Mouse (Mus musculus): ENCODE measurements around the gene Hjurp. TPM values are rescaled to one million over a fixed set of nuclear protein-coding genes. Genes with fewer than 3 reads are reported as not detected.

Gene Hjurp
- polyA plus RNA-seq, 1 experiment from 2014 or later: 66.4 TPM

DNA sequence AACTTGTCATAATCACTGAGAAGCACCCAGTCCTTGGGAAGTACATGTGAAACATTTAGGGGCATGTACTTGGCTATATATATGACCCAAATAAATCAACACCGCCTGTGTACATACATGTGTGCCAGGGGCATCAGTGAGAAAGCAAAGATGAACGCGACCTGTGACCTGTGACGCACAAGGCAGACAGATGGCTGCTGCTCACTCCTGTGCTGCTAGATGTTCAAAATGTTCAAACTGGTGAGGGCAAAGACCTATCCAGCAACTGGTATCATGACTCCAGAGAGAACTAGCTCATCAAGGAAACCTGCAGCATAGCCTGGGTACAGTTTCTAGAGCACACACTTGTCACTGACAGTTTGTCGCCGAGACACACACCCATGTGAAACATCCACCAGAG, 9.9 kb downstream of the Hjurp start:
- H3K27ac ChIP-seq (ENCODE audit: low read depth, low read length): no peak overlapping the region
- WGBS: 91% methylated on average over 6 of the region's 6 CpGs
- ATAC-seq: no peak

DNA sequence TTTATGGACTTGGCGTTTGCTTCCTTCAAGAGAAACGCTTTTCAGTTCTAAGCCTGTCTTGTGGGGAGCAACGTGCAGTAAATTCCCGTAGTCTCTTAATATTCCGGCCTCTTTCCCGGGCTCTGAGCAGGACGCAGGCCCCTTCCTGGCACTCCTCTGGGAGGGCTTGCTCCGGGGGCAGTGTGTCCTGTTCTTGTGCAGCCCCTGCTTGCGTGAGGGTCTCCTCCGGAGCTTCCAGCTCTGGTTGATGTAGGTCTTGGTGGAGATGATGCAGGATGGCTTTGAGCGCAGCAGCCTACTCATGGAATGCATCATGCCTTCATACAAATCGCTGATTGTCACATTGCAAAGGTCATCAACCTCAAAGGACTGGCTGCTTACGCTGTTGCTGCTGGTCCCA, 11.3 kb downstream of the Hjurp start:
- no peaks in the 10 kb centered on the region for H3K9me3 ChIP-seq (ENCODE audit: control insufficient read depth, low read length)
- no peak overlapping the region for H3K4me3 ChIP-seq (ENCODE audit: low read length)
- no peaks in the 10 kb centered on the region for H3K27me3 ChIP-seq (replicated peaks; ENCODE audit: control insufficient read depth, insufficient read depth, low read length)
- H3K27ac ChIP-seq (ENCODE audit: low read depth, low read length): no peak overlapping the region
- H3K36me3 ChIP-seq (ENCODE audit: control insufficient read depth, insufficient read depth, low read length): peaks cover 84% of the 10 kb centered on the region
- H3K4me1 ChIP-seq (ENCODE audit: control insufficient read depth, insufficient read depth, low read depth, low read length): no peaks in the 10 kb centered on the region
- H3K9ac ChIP-seq (ENCODE audit: low read depth, low read length): no peak overlapping the region
- WGBS: 90% methylated on average over 13 of the region's 13 CpGs
- ATAC-seq: no peak
- no peak overlapping the region for H3K4me2 ChIP-seq (ENCODE audit: low read length)

More for the DNA sequence above, 9.9 kb downstream of the Hjurp start:
- H3K4me3 ChIP-seq (ENCODE audit: low read length): no peak overlapping the region
- H3K9me3 ChIP-seq (ENCODE audit: control insufficient read depth, low read length): no peaks in the 10 kb centered on the region
- H3K9ac ChIP-seq (ENCODE audit: low read depth, low read length): no peak overlapping the region
- no peak overlapping the region for H3K4me2 ChIP-seq (ENCODE audit: low read length)
- H3K27me3 ChIP-seq (replicated peaks; ENCODE audit: control insufficient read depth, insufficient read depth, low read length): no peaks in the 10 kb centered on the region
- no peaks in the 10 kb centered on the region for H3K4me1 ChIP-seq (ENCODE audit: control insufficient read depth, insufficient read depth, low read depth, low read length)
- H3K36me3 ChIP-seq (ENCODE audit: control insufficient read depth, insufficient read depth, low read length): peaks cover 76% of the 10 kb centered on the region

DNA sequence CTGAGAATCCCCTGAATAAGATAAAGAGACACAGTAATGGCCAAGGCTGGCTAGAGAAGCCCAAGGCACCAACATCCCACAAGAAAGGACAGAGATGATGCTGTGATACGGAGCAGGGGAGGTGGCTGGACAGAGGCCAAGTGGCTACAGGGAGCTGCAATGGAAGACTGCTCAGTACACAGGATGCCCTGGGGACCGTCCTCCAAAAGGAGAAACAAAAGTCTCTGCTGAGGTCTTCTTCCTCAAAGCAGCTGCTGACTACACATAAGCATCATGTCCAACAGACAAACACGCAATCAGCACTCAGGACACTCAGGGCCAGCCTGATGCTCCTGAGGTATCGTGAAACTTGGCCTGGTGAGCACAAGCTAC, 12.6 kb downstream of the Hjurp start:
- H3K4me3 ChIP-seq (ENCODE audit: low read length): no peak overlapping the region
- no peaks in the 10 kb centered on the region for H3K27me3 ChIP-seq (replicated peaks; ENCODE audit: control insufficient read depth, insufficient read depth, low read length)
- no peak for ATAC-seq
- no peak overlapping the region for H3K9ac ChIP-seq (ENCODE audit: low read depth, low read length)
- no peaks in the 10 kb centered on the region for H3K9me3 ChIP-seq (ENCODE audit: control insufficient read depth, low read length)
- no peak overlapping the region for H3K27ac ChIP-seq (ENCODE audit: low read depth, low read length)
- 77% methylated on average over 4 of the region's 4 CpGs for WGBS
- H3K36me3 ChIP-seq (ENCODE audit: control insufficient read depth, insufficient read depth, low read length): peaks cover 82% of the 10 kb centered on the region
- H3K4me2 ChIP-seq (ENCODE audit: low read length): no peak overlapping the region
- no peaks in the 10 kb centered on the region for H3K4me1 ChIP-seq (ENCODE audit: control insufficient read depth, insufficient read depth, low read depth, low read length)

DNA sequence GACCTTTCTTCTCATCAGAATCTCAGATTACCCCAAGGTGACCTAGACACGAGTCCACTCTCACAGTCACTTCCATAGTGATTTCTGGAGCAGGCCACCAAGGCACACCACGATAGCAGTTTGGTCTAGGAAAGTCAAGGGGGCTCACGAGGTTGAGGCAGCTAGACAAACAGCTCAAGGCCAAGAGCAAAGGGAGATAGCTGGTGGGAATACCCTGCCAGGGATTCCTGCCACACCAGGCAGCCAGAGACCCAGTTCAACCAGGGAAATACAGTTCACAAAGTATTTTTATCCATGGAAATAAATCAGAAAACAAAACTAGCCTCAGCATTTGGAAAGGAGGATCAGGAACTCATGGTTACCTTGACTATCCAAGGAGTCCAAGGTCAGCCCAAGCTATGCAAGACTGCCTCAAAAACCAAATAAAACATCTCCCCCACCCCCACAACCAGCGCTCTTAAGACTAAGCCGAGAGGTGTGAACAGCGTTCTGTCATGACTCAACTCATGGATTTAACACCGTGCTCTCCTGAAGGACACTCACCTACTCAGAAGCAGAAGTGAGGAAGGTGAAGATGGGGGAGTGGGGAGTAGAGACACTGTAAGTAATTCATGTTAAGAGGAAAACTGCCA, 13.1 kb downstream of the Hjurp start:
- H3K27ac ChIP-seq (ENCODE audit: low read depth, low read length): no peak overlapping the region
- H3K9me3 ChIP-seq (ENCODE audit: control insufficient read depth, low read length): no peaks in the 10 kb centered on the region
- H3K4me3 ChIP-seq (ENCODE audit: low read length): no peak overlapping the region
- ATAC-seq: no peak
- no peaks in the 10 kb centered on the region for H3K4me1 ChIP-seq (ENCODE audit: control insufficient read depth, insufficient read depth, low read depth, low read length)
- peaks cover 77% of the 10 kb centered on the region for H3K36me3 ChIP-seq (ENCODE audit: control insufficient read depth, insufficient read depth, low read length)
- WGBS: 92% methylated on average over 7 of the region's 7 CpGs
- no peak overlapping the region for H3K9ac ChIP-seq (ENCODE audit: low read depth, low read length)
- H3K27me3 ChIP-seq (replicated peaks; ENCODE audit: control insufficient read depth, insufficient read depth, low read length): no peaks in the 10 kb centered on the region
- H3K4me2 ChIP-seq (ENCODE audit: low read length): no peak overlapping the region

DNA sequence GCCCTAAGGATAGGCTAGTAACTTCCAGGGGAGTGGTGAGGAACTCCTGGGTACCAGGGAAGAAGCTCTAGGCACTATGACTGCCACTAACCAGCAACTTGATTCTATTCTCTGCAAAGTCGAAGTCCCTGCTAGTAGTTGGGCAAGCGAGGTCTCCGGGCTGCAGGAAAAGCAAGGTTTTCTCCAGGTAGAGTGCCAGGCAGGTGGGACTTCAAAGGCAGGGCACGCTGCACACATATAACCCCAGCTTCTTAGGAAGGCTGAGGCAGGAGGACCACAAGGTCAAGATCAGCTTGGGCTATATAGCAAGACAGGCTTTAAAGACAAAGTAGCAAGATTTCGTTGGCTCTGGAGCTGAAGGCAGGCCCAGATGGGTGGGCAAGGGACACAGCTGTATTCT, 13.7 kb downstream of the Hjurp start:
- Histone ChIP-seq H3K27me3 (replicated peaks; ENCODE audit: control insufficient read depth, insufficient read depth, low read length) (no peaks in the 10 kb centered on the region), H3K9ac (ENCODE audit: low read depth, low read length) (no peak overlapping the region), H3K4me1 (ENCODE audit: control insufficient read depth, insufficient read depth, low read depth, low read length) (no peaks in the 10 kb centered on the region), H3K27ac (ENCODE audit: low read depth, low read length) (no peak overlapping the region), H3K9me3 (ENCODE audit: control insufficient read depth, low read length) (no peaks in the 10 kb centered on the region), H3K36me3 (ENCODE audit: control insufficient read depth, insufficient read depth, low read length) (peaks cover 71% of the 10 kb centered on the region), H3K4me3 (ENCODE audit: low read length) (no peak overlapping the region), H3K4me2 (ENCODE audit: low read length) (no peak overlapping the region)
- ATAC-seq: no peak
- 93% methylated on average over 5 of the region's 5 CpGs for WGBS

DNA sequence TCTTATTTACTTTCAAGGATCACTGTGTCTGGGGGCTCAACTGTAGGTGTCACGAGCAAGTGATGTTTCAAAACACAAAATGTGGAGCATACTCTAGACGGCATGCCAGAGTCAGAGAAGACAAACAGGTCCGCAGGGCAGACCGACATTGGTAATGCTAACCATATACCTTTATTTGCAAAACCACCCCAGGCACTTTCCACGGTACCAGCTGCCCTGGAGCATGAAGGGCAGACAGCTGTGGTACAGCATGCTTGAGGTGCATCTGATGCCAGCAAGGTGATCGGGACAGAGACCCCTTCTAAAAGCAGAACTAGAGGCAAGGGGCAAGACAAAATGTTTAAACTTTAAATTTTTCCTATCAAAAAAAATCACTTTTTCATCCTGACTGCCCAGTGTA, 14.5 kb downstream of the Hjurp start:
- no peak overlapping the region for H3K9ac ChIP-seq (ENCODE audit: low read depth, low read length)
- H3K4me3 ChIP-seq (ENCODE audit: low read length): no peak overlapping the region
- peaks cover 63% of the 10 kb centered on the region for H3K36me3 ChIP-seq (ENCODE audit: control insufficient read depth, insufficient read depth, low read length)
- H3K4me2 ChIP-seq (ENCODE audit: low read length): no peak overlapping the region
- H3K27me3 ChIP-seq (replicated peaks; ENCODE audit: control insufficient read depth, insufficient read depth, low read length): no peaks in the 10 kb centered on the region
- WGBS: 76% methylated on average over 6 of the region's 6 CpGs
- H3K4me1 ChIP-seq (ENCODE audit: control insufficient read depth, insufficient read depth, low read depth, low read length): no peaks in the 10 kb centered on the region
- H3K9me3 ChIP-seq (ENCODE audit: control insufficient read depth, low read length): no peaks in the 10 kb centered on the region
- ATAC-seq: no peak
- H3K27ac ChIP-seq (ENCODE audit: low read depth, low read length): no peak overlapping the region

DNA sequence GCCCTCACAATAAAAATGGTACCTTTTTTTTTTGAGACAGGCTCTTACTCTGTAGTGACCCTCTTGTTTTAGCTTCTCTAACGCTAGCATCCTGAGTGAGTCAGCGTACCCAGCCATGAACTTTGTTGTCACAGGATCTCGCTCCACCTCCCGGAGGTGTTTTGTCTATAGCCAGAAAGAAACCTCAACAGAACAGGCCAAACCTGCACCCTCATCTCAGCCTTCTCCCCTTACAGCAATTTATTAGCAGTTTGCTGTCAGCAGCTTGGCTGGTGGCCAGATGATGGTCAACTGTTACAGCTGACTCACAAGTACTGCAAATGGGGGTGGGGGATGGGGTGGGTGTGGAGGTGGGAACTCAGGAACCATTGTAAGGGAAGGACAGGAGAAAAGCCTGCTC, 15.2 kb downstream of the Hjurp start:
- 83% methylated on average over 4 of the region's 4 CpGs for WGBS
- Histone ChIP-seq H3K27me3 (replicated peaks; ENCODE audit: control insufficient read depth, insufficient read depth, low read length) (no peaks in the 10 kb centered on the region), H3K9ac (ENCODE audit: low read depth, low read length) (no peak overlapping the region), H3K4me3 (ENCODE audit: low read length) (no peak overlapping the region), H3K27ac (ENCODE audit: low read depth, low read length) (no peak overlapping the region), H3K9me3 (ENCODE audit: control insufficient read depth, low read length) (0 out of 2 replicates have a peak, but pooled peaks cover 2% of the 10 kb centered on the region), H3K4me1 (ENCODE audit: control insufficient read depth, insufficient read depth, low read depth, low read length) (no peaks in the 10 kb centered on the region), H3K36me3 (ENCODE audit: control insufficient read depth, insufficient read depth, low read length) (peaks cover 56% of the 10 kb centered on the region), H3K4me2 (ENCODE audit: low read length) (no peak overlapping the region)
- 0 out of 2 replicates have a peak, but pooled peaks have one; percentile 2 for ATAC-seq

DNA sequence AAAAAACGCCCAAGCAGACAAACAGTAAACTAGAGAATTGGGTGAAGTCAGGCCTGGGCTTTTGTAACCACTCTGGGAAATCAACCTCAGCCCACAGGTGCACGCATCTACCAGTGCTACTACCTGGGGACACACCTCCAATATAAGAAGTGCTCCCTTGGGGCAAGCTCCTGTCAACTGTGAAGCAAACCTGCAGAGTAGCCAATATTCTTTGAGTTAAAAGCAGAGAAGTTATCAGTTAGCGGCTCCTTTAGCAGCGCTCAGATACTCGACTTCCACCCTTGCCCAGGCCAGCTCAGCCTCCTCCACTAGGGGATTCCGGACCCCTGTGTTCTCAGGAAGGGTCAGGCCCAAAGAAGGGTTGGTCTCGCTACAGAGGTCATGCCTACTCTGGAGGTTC, 15.7 kb downstream of the Hjurp start:
- WGBS: 86% methylated on average over 7 of the region's 7 CpGs
- Histone ChIP-seq H3K9me3 (ENCODE audit: control insufficient read depth, low read length) (peaks cover 3% of the 10 kb centered on the region; the same call in 1 of the 2 replicates), H3K27ac (ENCODE audit: low read depth, low read length) (no peak overlapping the region), H3K4me1 (ENCODE audit: control insufficient read depth, insufficient read depth, low read depth, low read length) (no peaks in the 10 kb centered on the region), H3K27me3 (replicated peaks; ENCODE audit: control insufficient read depth, insufficient read depth, low read length) (no peaks in the 10 kb centered on the region), H3K4me3 (ENCODE audit: low read length) (no peak overlapping the region), H3K36me3 (ENCODE audit: control insufficient read depth, insufficient read depth, low read length) (peaks cover 50% of the 10 kb centered on the region), H3K9ac (ENCODE audit: low read depth, low read length) (no peak overlapping the region), H3K4me2 (ENCODE audit: low read length) (no peak overlapping the region)
- no peak for ATAC-seq

DNA sequence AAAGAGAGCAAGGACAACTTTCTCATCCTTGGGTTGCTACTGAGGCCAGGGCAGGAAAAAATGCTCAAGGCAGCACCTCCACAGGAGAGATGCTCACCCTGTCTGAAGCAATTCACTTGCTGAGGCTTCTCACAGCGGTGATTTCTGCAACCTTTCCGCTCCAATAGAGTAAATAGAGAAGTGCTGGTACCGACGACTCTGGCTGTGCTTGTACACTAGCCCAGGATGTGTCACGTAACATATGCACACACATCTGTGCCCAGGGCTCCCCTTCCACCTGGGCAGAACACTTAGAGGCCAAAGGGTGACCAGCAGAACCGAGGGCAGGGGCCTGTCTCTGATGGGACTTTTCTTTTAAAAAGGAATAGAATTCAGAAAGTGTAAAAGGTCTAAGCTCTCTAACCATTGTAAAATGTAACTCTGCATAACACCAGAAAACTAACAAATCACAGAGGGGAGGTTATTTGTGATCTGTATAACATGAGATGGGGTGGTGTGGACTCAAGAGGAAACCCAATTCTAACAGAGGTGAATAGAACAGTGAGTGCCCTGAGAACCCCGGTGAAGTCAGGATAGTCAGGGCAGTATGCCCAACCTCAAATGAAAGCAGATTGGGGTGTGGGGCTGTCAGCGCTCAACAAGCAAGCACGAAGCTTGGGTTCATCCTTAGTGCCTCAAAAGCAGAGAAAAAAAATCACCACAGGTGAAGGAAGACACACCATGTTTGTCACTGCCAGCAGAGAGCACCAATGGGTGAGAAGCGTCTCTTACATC, 16.6 kb downstream of the Hjurp start:
- H3K36me3 ChIP-seq (ENCODE audit: control insufficient read depth, insufficient read depth, low read length): peaks cover 41% of the 10 kb centered on the region
- no peak for ATAC-seq
- WGBS: 84% methylated on average over 10 of the region's 10 CpGs

More for the DNA sequence above, 16.6 kb downstream of the Hjurp start:
- Histone ChIP-seq H3K9me3 (ENCODE audit: control insufficient read depth, low read length) (peaks cover 12% of the 10 kb centered on the region), H3K27me3 (replicated peaks; ENCODE audit: control insufficient read depth, insufficient read depth, low read length) (no peaks in the 10 kb centered on the region), H3K27ac (ENCODE audit: low read depth, low read length) (no peak overlapping the region), H3K4me1 (ENCODE audit: control insufficient read depth, insufficient read depth, low read depth, low read length) (no peaks in the 10 kb centered on the region), H3K4me2 (ENCODE audit: low read length) (no peak overlapping the region), H3K9ac (ENCODE audit: low read depth, low read length) (no peak overlapping the region), H3K4me3 (ENCODE audit: low read length) (no peak overlapping the region)
